Mouse (Mus musculus) layer of hippocampus, adult 8-10 months (tissue): ENCODE measurements around the gene Pgbd5. TPM values are rescaled to one million over a fixed set of nuclear protein-coding genes. Genes with fewer than 3 reads are reported as not detected.
A peak's percentile ranks its signal among the peaks of the same experiment; 100 is the strongest.

Source experiments
- DNase-seq, 2 experiments: peaks; one replicate each; pipeline ENCODE4 v3.0.0; 2022; ENCODE audit warnings: low spot score in 2 of 2
- total RNA-seq, 4 experiments: library from RNA; stranded (reverse); gene quantifications; 2 replicates each; pipeline ENCODE4 v1.2.4; 2022

Pgbd5 gene
- total RNA-seq, 4 experiments from 2014 or later, result 221 to 255 (median 242) TPM

DNA sequence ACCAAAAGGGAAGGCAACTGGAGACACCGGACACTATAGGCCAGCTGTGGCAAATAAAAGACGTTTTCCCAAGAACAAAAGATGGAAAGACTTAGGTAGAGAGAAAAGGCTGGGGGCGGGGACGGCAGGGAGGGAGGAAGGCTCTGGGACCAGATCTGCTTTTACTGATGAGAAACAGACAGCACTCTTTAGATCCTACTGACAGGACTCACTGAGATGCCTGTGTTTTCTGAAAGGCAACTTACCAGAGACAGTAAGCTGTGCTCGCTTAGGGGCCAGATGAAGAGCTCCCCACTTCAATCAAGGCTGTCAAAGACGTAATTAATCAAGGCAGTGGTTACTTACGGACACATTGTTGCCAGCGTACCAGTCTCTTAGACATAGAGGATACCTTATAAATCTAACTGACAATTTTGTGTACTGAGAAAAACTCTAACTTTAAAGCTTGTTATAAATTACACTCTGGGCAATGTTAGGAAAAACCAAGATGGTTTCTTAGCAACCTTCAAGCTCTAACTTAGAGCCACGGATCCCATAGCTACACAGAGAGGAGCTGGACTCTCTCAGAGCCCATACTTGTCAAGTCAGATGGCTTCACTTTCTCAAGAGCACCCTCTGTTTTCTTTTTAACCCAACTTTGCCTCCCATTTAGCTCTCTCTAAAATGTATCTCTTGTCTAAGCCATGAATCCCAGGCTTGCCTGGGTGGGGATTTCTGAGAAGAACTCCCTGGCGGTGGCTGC is 47.0 kb downstream of the Pgbd5 start:
- DNase-seq, result no peak

DNA sequence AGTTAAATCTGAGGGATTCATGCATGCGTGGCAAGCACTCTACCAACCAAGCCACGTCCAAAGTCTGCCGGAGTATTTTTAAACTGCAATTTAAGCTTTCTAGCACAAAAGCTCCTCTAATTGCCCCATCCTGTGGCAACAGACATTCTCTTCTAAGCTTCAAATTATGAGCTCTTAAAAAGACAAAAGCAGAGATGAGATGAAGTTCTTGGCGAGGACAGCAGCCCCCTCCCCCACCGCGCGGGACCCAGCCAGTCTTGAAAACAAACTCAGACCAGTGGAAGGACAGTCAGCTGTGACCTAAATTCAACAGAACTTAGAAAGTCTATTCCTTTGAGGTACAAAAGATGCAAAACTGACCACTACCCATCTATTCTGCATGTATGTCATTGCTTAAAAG is 48.3 kb downstream of the Pgbd5 start:
- no peak for DNase-seq

DNA sequence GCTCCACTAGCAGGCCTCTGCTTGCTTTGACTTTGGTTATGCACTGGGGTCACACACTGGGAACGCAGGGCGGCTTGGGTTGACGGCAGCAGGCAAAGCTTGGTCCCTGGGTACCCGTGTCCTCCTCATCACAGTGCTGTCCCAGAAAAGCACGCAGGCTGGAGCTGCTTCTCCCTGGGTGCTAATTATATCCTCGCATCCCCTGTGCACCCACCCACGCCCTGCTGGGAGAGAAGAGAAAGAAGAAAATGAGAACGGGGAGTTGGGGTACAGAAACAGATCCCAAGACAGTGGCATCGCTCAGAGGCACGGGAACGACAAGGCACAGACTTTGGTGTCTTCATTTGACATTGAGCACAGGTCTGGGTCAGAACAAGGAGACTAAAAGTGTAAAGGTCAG is 50.0 kb downstream of the Pgbd5 start:
- DNase-seq, result peak; percentile 68 to 84

DNA sequence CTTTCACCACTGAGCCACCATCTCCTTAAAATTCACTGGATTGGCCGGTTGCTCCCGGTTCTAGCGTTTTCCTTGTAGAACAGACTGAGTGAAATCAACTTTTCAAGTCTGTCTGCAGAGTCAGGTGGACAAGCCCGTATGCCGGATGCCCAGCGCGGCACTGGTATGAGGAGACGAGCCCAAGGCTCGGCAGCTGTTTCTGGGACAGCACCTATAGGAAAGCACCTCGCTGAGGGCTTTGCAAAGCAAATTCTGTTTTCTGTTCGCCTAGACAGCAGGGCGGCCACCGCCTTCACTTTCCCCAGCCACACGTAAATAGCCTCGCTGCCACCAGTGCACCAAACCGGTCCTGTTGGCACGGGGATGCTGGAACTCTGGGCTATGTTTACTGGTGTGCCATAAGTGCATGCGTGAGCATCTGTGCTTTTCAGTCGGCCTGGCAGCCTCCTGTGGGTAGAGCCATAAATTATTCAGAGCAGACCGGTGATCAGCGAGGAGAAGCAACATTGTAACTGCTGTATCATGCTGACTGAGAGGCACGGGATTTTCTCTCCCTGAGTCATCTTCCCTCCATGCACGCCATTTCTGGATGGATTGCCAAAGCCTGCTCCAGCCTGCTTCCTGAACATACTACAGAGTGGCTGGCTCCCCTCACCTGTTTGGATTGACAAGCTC is 53.1 kb downstream of the Pgbd5 start:
- DNase-seq, result peak; percentile 81 to 85

DNA sequence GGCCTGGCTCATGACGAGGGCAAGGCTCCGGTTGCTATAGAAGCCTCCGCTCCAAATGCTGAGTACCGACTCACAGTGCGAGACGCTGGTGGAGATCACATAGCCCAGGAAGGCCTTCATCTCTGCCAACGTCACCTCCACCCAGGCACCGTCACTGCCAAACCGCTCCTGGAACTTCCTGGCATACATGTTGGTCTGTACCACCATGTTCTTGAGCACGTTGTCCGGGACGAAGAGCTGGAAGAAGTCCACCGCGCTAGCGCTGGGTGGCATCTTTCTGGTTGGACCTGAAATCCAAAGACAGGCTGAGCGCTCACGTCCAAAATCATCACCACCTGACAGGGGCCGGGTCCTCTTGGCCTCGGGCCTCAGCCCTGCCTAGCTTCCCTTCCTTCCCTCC is 55.1 kb downstream of the Pgbd5 start:
- no peak for DNase-seq

DNA sequence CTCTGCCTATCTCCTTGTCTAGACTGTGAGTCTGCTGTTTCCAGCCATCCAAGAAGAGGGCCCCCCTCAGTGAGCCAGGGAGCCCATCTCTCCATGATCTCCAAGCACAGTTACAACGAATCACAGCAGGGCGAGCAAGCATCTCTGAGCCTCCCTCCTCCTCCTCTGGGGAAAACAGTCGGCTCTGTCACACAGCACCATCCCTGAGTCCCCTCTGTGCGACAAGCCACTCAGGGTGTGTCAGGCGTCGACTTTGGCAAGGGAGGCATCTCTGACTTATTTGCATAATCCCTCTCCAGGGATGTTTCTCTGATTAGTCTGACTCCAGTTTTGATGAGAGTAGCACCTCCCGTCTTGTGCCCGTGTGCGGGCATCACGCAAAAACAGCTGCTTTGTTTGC is 57.2 kb downstream of the Pgbd5 start:
- DNase-seq, result no peak

DNA sequence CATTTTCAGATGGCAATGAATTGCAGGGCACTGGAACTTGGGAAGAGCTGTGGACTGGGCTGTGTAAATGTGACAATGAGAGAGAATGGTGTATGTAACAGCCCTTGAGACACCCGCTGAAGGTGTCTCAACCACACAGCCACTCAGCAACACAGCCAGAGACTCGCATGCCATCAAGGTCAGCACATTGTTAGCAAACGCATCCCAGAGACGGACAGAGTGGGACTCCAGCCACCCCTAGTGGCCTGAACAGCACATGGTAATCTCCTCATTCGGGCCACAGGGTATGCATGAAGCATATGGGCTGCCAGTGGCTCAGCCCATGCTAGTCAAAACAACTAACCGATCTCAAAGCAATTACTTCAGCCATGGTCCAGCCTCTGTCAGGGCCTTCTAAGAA is 60.2 kb downstream of the Pgbd5 start:
- no peak for DNase-seq

DNA sequence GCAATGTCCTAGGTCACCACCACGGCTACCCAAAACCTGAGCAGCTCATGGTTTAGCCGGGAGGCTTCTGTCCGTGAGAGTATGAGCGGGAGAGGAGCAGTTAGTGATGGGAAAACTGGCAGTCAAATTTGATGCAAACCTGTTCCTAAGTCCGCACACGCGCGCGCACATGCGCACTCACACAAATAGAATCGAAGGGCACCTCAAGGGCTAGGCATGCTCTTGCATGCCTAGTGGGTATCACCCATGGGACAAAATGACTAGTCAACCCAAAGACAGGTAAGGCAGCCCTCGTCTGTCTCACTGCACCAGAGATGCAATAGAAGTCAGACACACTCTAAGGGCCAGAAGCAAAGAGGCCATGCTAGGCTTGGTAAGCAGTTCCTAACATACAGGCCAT is 63.1 kb downstream of the Pgbd5 start:
- DNase-seq, result no peak

DNA sequence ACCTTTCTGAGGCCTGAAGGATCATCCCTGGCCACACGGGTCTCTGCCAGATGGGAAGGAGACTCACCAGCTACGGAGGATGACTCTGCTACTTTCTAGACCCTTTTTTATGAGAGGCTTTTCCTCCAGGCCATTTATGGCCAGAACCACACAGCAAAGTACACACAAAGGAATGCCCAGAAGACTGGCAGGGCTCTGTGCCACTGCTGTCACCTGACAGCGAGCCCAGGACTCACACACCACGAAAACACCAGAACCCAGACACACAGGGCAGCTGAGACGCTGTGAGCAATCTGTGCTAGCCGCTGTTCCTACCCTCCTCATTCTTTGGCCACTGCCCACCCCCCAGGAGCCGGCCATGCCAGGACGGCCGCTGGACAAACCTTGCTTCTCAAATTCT is 63.7 kb downstream of the Pgbd5 start:
- no peak for DNase-seq

DNA sequence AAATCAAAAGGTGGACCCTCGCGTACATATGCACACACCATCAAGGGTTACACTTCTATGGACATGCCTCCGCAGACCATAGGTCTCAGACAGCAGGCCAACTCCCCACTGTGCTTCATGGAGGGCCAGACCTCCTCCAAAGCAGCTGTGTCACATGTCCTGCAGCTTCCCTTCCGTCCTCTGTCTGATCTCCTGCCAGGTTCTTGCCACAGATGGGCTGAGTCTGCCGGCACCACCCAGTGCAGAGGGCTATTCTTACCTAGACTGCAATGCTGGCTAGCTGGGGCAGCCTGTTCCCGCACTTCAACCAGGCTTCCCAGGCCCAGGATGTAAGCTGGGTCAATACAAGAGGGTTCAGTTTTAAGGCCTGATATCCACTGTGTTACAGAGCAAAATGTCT is 64.3 kb downstream of the Pgbd5 start:
- no peak for DNase-seq

DNA sequence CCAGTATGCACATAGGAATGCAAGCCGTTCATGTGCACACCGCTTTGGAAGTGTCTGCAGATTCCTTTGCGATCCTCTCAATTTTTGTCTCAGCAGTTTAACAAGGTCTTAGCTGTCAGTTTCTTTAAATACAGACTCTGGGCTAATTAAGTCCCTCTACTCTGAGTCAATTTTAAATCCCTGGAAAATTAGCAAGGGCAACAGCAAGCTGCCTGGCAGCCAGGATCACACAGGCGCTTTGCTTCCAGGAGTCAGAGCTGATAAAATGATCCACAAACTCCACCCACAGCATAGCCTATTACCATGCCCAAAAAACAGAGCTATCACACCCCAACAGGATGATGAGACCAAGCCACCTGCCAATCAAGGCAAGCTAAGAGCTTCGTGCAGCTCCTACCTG is 65.7 kb downstream of the Pgbd5 start:
- no peak for DNase-seq

DNA sequence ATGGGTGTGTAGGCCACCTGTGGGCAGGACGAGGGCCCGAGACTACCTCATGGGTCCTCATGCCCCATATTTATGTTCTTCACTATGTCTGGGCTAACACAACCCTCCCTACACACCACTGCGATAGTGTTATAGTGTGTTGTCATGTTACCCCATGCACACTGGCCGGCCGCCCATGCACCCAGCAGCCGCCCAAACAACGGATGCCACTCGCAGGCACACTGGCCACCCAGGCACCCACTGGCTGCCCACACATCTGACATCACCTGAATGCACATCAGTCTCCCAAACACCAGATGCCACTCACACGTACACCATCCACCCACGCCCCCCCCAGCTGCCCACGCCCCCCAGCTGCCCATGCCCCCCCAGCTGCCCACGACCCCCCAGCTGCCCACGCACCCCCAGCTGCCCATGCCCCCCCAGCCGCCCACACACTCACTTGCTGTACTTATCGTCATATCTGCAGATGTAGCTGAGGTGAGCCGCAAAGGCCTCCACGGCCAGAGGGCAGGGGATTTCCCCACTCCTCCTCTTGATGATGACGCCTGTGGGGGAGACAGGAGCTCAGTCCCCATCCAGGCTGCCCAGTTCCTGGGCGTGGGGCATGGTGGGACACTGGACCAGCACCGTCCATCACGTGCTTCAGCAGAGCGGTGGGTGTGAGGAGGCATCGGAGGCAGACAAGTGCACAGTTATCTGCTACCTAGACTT is 67.9 kb downstream of the Pgbd5 start:
- no peak for DNase-seq

DNA sequence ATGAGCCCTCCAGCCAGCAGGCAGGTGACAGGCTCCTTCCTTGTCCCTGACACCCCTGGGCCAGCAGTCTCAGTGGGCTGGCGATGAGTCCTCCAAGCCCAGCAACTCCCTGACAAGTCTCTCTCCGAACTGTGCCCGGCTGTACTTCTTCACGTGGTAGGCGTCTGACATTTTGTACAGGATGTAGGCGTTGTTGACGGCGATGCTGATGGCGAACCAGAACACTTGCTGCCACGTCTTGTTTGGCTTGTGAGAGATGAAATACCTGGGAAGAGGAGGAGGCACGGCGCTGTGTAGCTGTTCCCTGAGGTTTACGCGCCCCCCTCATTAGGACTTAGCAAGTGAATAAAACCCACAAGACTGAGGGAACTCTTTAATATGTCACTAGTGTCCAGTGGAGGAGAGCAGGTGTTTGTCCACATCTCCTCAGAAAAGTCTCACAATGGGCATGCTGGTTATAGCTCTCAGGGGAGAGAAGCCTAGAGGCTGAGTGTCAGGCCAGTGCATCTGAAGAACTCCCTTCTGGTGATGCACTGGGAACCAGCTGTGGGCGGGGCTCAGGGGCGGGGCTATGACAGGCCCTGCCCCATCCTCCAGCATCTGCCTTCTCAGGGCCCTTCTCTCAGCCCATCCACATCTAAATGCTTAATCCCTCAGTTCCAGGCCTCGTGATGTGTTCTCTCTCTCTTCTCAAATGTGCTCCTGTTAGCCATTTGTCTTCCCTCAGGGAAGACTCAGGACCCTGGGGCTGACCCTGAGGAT is 68.9 kb downstream of the Pgbd5 start:
- no peak for DNase-seq

DNA sequence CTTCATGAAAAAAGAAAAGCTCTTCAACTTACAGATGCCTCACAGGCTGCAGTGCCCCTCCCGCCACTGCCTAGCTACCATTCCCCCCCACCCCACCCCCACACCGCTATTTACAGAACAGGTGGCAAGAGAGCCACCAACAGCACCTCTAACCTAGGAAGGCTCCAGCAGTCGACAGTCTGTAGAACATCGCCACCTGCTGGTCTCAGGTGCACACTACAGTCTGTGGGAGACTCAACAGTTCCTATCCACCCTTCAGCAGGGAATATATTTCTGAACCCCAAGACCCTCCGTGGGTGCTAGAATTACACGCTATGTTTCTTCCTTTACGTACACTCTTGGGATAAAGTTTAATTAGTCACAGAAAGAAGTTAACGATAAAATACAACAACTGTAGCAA is 71.2 kb downstream of the Pgbd5 start:
- DNase-seq, result peak in 1 of 2 experiments; percentile 69

DNA sequence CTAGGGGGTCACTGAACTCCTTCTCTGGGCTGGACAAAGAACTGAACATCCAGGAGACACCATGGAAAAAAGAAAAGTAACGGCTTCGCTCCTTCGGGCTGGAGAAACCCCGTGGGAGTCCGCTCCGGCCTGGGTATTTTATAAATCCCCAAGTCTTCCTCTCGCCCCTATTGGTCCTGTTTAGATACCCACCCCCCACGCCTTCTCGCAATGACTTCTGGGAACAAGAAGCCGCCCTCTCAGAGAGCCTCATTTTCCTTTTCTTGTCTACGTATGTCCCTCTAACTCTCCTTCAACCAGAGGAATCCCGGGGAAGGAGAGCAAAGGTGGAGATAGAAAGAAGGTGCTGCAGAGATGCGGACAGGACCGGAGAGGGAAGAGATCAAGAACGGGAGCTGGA is 76.1 kb downstream of the Pgbd5 start:
- no peak for DNase-seq

DNA sequence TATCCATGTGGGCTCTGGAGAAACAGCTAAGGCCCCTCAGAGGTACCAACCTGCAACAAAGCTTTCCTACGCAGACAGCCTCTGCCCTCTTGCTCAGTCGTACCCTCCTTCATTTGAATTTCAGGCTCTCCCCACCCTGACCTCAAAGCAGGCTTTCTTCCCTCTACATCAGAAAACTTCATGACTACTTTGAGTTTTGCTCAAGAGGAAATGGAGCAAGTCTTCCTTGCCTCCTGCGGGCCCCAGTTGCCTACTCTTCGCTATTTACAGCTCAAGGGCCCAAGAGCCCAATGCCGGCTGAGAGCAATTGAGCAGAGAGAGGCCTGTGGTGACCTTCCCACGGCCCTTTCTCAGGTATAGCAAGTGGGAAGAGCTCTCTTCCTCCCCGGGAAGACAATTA is 76.9 kb downstream of the Pgbd5 start:
- no peak for DNase-seq

DNA sequence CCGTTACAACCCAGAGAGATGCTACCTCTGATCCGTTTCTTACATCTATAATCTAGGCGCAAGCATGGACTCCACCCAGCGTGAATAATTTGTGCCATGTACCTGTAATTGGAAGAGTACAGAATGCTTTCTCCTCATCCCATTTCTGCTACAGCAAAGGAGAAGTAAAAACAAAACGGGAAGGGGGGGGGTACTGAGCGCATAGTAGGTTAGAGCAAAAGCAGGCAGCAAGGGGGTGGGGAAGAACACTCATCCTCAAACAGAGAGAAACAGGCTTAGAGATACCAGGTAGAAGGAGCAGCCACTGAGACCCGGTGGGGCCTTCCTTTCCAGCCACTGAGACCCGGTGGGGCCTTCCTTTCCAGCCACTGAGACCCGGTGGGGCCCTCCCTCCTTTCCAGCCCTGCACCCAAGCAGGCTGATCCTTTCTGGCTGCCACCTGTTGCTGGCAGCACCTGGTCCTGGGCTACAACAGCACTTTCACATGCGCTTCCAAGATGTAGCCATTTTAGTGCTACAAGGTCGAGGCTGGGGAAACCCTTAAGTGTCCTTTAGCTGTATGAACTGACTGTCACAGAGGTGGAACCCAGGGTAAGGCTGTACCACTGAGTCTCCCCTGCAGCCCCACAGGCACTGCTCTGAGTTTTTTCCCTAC is 77.6 kb downstream of the Pgbd5 start:
- no peak for DNase-seq

DNA sequence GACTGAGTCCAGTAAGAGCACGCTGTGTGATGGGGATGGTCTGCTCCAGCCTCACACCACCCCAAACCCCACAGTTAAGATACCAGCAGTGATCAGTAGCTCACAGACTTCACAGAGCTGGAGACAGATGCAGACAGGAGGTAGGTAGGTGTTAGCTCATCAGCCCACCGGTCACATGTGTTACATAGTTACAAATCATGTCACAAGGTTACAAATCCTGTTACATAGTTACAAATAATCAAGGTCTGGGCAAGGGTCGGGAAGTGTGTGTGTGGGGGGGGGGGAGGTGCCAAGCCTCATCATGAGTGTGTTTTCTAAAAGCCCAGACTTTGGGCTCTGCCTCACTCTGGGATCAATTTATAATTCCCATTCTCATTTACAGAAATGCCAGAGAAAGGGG is 78.5 kb downstream of the Pgbd5 start:
- DNase-seq, result no peak

DNA sequence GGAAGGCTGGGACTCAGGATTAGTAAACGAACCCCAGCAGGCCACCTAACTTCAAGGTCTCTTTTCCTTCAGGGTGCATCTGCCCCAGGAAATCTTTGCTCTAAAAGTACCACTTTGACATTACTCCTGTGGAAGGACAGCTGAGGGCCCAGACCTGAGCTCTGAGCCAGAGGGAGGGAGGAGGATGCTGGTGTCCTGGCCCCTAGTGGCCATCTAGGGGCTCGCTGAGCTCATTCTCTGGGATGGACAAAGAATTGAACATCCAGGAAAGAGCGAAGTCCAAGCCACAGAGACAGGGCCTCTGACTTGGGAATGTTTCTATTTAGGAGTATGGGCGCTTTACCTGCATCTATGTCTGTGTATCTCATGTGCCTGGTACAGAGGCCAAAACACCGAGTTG is 87.8 kb downstream of the Pgbd5 start:
- DNase-seq, result no peak

DNA sequence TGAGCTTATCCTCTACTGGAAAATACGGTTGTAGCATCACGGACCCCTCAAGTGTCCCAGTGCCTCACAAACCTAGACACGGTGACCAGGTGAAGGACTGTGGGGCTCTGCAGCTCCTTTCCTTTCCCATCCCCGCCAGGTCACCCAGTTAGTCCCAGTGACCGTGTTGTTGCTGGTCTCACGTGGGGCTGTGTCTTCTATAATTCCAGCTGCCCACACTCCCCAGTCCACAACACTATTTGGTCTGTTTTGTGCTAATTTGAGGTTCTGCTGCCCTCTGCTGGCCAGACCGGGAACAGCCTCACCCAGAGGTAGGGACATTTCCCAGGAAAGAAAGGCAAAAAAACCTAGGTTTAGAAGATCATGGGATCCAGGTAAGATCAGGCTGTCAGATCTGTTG is 89.8 kb downstream of the Pgbd5 start:
- peak; percentile 66 to 90 for DNase-seq

DNA sequence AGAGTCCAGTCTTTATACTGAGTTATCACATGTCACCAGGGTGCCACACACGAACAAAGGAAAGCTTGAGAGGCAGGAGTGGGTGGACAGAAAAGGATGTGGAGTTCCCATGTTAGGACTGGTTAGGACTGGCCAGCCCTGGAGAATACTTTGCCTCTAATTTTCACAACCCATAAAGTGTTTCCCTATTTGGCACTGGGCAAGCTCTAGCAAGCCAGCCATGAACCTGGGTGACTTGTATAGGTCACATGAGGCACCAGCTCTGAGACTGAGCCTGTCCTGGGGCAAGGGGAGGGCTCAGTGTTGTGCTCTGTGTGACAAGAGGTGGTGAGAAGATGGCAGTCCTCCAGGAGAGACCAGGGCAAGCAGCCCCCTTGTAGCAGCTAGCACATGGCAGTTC is 91.4 kb downstream of the Pgbd5 start:
- no peak for DNase-seq
